Mouse (Mus musculus) layer of hippocampus, postnatal 25 days (tissue): Measurements from ENCODE around the gene Spata32. TPM values are rescaled to one million over a fixed set of nuclear protein-coding genes. Genes with fewer than 3 reads are reported as not detected.
A peak's percentile ranks its signal among the peaks of the same experiment; 100 is the strongest.

Experiments
- DNase-seq, 2 experiments: peaks; one replicate each; pipeline ENCODE4 v3.0.0; 2022; ENCODE audit warnings: mixed read lengths in 2 of 2, low spot score in 1 of 2; ENCODE audit errors: extremely low spot score in 1 of 2
- total RNA-seq, 2 experiments: library from RNA; stranded (reverse); gene quantifications; 2 replicates each; pipeline ENCODE4 v1.2.3; 2021

Gene Spata32
- total RNA-seq, 2 experiments from 2014 or later = 0.81 to 1.7 TPM

- DNase-seq = no peak
Measured at GRCm38 (mm10) chr11:103210291-103210690, 7.9 kb downstream of the Spata32 start.

- DNase-seq = no peak
Measured at GRCm38 (mm10) chr11:103208458-103208857, 9.8 kb downstream of the Spata32 start, which contains the start of gene 1700023F06Rik. Gene 1700023F06Rik (minus strand): TSS chr11:103208558.

- DNase-seq = no peak
Measured at GRCm38 (mm10) chr11:103206203-103206602, 12.0 kb downstream of the Spata32 start.

GRCm38 (mm10) chr11:103202376-103202775 is 15.9 kb downstream of the Spata32 start:
- DNase-seq = no peak

- peak; percentile 71 to 72 for DNase-seq
Measured at GRCm38 (mm10) chr11:103201664-103202063, 16.6 kb downstream of the Spata32 start.

GRCm38 (mm10) chr11:103198911-103199803 is 19.1 kb downstream of the Spata32 start:
- peak; percentile 63 to 79 for DNase-seq

- no peak for DNase-seq
Measured at GRCm38 (mm10) chr11:103198339-103198738, 19.9 kb downstream of the Spata32 start.

GRCm38 (mm10) chr11:103197340-103197739 is 20.9 kb downstream of the Spata32 start:
- DNase-seq = no peak

- no peak for DNase-seq
Measured at GRCm38 (mm10) chr11:103195656-103196055, 22.6 kb downstream of the Spata32 start.

- DNase-seq = no peak
Measured at GRCm38 (mm10) chr11:103195236-103195635, 23.0 kb downstream of the Spata32 start.

- DNase-seq = no peak
Measured at GRCm38 (mm10) chr11:103193825-103194168, 24.4 kb downstream of the Spata32 start.

- peak in 1 of 2 experiments; percentile 52 for DNase-seq
Measured at GRCm38 (mm10) chr11:103192956-103193824, 25.0 kb downstream of the Spata32 start.

GRCm38 (mm10) chr11:103192230-103192955 is 25.8 kb downstream of the Spata32 start:
- DNase-seq = peak in 1 of 2 experiments; percentile 52

GRCm38 (mm10) chr11:103184891-103185290 is 33.3 kb downstream of the Spata32 start:
- peak in 1 of 2 experiments; percentile 67 for DNase-seq

- DNase-seq = no peak
Measured at GRCm38 (mm10) chr11:103181911-103182310, 36.3 kb downstream of the Spata32 start.

GRCm38 (mm10) chr11:103181349-103181748 is 36.9 kb downstream of the Spata32 start:
- DNase-seq = no peak

- no peak for DNase-seq
Measured at GRCm38 (mm10) chr11:103180426-103180825, 37.8 kb downstream of the Spata32 start.

- no peak for DNase-seq
Measured at GRCm38 (mm10) chr11:103178748-103179147, 39.5 kb downstream of the Spata32 start.

GRCm38 (mm10) chr11:103177815-103178485 is 40.3 kb downstream of the Spata32 start:
- peak in 1 of 2 experiments; percentile 2 for DNase-seq

- peak in 1 of 2 experiments; percentile 3 for DNase-seq
Measured at GRCm38 (mm10) chr11:103177216-103177615, 41.0 kb downstream of the Spata32 start.
